Mouse (Mus musculus) MEL (cell line): ENCODE data around the gene Btbd17.

Experiments used
- POLR2A ChIP-seq, 2 experiments: IDR thresholded peaks; 2 replicates each; pipeline ENCODE4 v1.6.1; 2011 to 2012; ENCODE audit warnings: low read length in 2 of 2, mild to moderate bottlenecking in 2 of 2, control low read depth in 1 of 2, improper control_type of control experiment in 1 of 2, low read depth in 1 of 2, moderate library complexity in 1 of 2; ENCODE audit not compliant: control insufficient read depth in 1 of 2, insufficient read depth in 1 of 2, poor library complexity in 1 of 2
- POLR2AphosphoS2 ChIP-seq: IDR thresholded peaks from 2 replicates; pipeline ENCODE4 v1.6.1; 2011; ENCODE audit warnings: low read length, improper control_type of control experiment

DNA sequence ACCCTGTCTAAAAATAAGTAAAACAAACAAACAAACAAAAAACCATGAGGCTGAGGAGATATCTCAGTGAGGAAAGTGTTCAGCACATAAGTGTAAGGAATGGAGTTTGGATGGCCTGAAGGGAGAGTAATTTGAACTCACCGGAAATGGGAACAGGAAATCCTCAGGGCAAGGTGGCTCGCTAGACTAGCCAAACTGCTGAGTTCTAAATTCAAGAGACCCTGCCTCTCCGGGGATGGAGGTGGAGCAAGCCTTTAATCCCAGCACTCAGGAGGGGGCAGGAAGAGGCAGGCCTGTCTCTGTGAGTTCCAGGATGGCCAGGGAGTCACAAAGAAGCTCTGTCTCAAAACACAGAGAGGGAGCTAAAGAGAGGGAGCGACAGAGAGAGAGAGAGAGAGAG, 14.6 kb upstream of the Btbd17 start:
- no peak for TF ChIP-seq POLR2AphosphoS2
- TF ChIP-seq POLR2A (IDR thresholded peaks at IDR 0.05; ENCODE audit: control insufficient read depth in 1 of 2, insufficient read depth in 1 of 2, low read depth in 1 of 2, low read length in 2 of 2, poor library complexity in 1 of 2), result no peak
